Mouse (Mus musculus) stomach, postnatal 0 days (tissue): Measurements from ENCODE around the gene Tollip.

Experiments
- CTCF ChIP-seq: IDR thresholded peaks from 2 replicates; pipeline ENCODE4 v1.5.1; 2016; ENCODE audit warnings: antibody characterized with exemption, low read depth, mild to moderate bottlenecking, moderate library complexity
- EP300 ChIP-seq: optimal IDR thresholded peaks from 2 replicates; pipeline ENCODE3; 2016; ENCODE audit warnings: antibody characterized with exemption

DNA sequence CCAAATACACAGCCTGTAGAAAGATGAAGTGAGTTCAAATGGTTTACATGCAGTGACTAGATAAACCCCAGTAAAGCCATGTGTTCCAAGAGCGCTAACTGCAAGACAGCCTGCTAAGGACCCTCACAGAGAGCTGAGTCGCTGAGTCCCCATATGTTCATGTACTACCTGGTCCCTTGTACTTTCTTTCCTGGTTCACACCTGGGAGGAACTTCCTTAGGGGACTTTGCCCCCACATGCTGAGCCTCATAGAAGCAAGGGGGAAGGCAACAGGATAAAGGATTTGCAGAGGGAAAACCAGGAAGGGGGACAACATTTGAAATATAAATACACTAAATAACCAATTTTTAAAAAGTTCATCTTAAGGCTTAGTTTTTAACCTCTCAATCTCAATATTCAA is 39.5 kb downstream of the Tollip start:
- TF ChIP-seq CTCF: no peak
- no peak for TF ChIP-seq EP300
